Mouse (Mus musculus) midbrain, embryonic 14.5 days (tissue): ENCODE results near the gene Zyx. TPM values are rescaled to one million over a fixed set of nuclear protein-coding genes. Genes with fewer than 3 reads are reported as not detected.
A peak's percentile ranks its signal among the peaks of the same experiment; 100 is the strongest.

ENCODE experiments used
- ATAC-seq: fragments of 200-750 bp; cut with Nextera tagmentation; 2 replicates; pipeline ENCODE4 v1.8.0; 2017; ENCODE audit warnings: moderate number of reproducible peaks, moderate library complexity; ENCODE audit not compliant: low FRiP score, low TSS enrichment
- DNase-seq: peaks from one replicate; pipeline ENCODE4 v3.0.0-alpha.2; 2015
- H3K27ac ChIP-seq: fragments of 300-500 bp; sonication (generic); replicated peaks from 2 replicates; pipeline ENCODE4 v1.5.1; 2014; ENCODE audit warnings: mild to moderate bottlenecking, low read depth, low read length, moderate library complexity
- H3K27me3 ChIP-seq: fragments of 300-500 bp; sonication (generic); 2 replicates; pipeline ENCODE4 v1.6.1; 2014; ENCODE audit warnings: low read length, control low read depth, mixed read lengths; ENCODE audit not compliant: control insufficient read depth, insufficient read depth
- H3K36me3 ChIP-seq: fragments of 300-500 bp; sonication (generic); 2 replicates; pipeline ENCODE4 v1.6.1; 2014; ENCODE audit warnings: low read length, control low read depth; ENCODE audit not compliant: control insufficient read depth, insufficient read depth
- H3K4me1 ChIP-seq: fragments of 300-500 bp; sonication (generic); 2 replicates; pipeline ENCODE4 v1.6.1; 2014; ENCODE audit warnings: mild to moderate bottlenecking, antibody characterized with exemption, low read length, control low read depth; ENCODE audit not compliant: control insufficient read depth, insufficient read depth
- H3K4me2 ChIP-seq: fragments of 300-500 bp; sonication (generic); 2 replicates; pipeline ENCODE4 v1.6.1; 2014; ENCODE audit warnings: mild to moderate bottlenecking, low read length, moderate library complexity
- H3K4me3 ChIP-seq: fragments of 300-500 bp; sonication (generic); replicated peaks from 2 replicates; pipeline ENCODE4 v1.5.1; 2014; ENCODE audit warnings: low read depth, low read length
- H3K9ac ChIP-seq: fragments of 300-500 bp; sonication (generic); replicated peaks from 2 replicates; pipeline ENCODE4 v1.6.1; 2014; ENCODE audit warnings: mild to moderate bottlenecking, low read length, moderate library complexity
- H3K9me3 ChIP-seq: fragments of 300-500 bp; sonication (generic); 2 replicates; pipeline ENCODE4 v1.6.1; 2016; ENCODE audit warnings: low read length, control low read depth, mixed read lengths; ENCODE audit not compliant: control insufficient read depth
- WGBS: fragments of 180-500 bp; shearing (Covaris S2); extraction: QIAGEN DNeasy Blood & Tissue Kit; methylation state at CpG from one replicate; pipeline ENCODE4 v1.1.7; 2014; 5-methylcytosine and 5-hydroxymethylcytosine counted together
- polyA plus RNA-seq: library from polyadenylated mRNA; unstranded; fragments of >200 nt; fragmentation: Nextera tagmentation; extraction: Ambion mirVana; gene quantifications from 2 replicates; pipeline ENCODE4 v1.2.1, GENCODE M21; 2014

The Zyx gene
- polyA plus RNA-seq, 1 experiment from 2014 or later, result 55.7 TPM

DNA sequence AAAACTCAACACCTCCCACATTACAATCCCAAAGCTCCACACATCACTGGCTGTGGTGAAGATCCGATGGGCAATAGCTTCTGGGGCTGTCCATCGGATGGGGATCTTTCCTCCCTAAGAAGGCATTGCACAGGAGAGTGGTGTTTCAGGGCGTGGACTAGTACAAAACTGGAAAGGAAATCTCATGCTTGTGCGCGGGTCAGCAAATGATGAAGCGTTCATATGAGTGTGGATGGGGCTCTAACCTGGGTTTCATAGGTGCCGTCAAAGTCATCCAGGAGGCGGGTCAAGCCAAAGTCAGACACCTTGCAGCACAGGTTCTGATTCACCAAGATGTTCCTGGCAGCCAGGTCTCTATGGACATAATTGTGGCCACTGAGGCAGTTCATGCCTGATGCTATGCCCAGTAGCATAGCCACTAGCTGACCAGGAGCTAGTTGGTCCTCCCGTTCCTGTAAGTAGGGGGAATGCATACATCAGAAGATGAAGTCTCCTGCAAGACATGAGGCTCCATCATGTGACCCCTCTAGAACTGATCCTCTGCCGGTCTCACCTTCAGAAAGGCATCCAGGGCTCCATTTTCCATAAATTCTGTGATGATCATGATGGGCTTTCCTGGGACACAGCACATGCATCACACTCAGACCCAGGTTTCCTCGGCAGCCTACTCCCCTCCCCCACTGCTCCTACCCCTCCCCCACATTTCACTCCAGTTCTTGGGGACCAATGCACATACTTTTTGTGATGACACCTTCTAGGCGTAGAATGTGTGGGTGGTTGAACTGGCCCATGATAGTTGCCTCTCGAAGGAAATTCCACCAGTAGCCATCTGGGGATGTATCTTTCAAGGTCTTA is 11.8 kb downstream of the Zyx start:
- ATAC-seq (no peak), DNase-seq (no peak)
- no peak overlapping the region for H3K9ac ChIP-seq
- H3K4me2 ChIP-seq, result no peak overlapping the region
- H3K4me1 ChIP-seq, result no peaks in the 10 kb centered on the region
- no peak overlapping the region for H3K4me3 ChIP-seq
- H3K27me3 ChIP-seq, result no peaks in the 10 kb centered on the region
- peaks cover 40% of the 10 kb centered on the region for H3K36me3 ChIP-seq
- no peak overlapping the region for H3K27ac ChIP-seq
- H3K9me3 ChIP-seq, result no peaks in the 10 kb centered on the region
- WGBS, result 95% methylated on average over 13 of the region's 13 CpGs

DNA sequence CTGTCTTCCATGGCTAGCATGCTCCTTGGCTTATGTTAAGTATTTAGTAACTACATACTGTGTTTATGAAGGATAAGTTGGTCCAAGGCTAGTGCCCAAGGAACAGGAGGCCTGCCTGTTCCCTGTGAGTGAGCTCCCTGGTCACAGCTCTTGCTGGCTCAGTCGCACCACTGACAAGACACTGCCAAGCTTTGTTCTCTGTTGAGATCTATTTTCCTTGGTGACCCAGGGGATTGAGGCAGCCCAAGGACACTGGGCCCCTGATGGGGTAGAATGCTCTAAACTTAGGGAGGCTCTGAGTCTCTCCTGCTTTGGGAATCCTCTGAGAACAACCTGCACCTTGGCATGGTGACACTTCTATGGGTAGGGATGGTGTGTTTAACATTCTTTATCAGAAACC is 12.6 kb downstream of the Zyx start:
- ATAC-seq, result no peak

GRCm38 (mm10) chr6:42362497-42362896 is 13.1 kb downstream of the Zyx start:
- Histone ChIP-seq H3K9ac (no peak overlapping the region), H3K27ac (no peak overlapping the region), H3K9me3 (no peaks in the 10 kb centered on the region), H3K4me2 (no peak overlapping the region), H3K27me3 (no peaks in the 10 kb centered on the region), H3K4me1 (no peaks in the 10 kb centered on the region), H3K4me3 (no peak overlapping the region), H3K36me3 (peaks cover 28% of the 10 kb centered on the region)
- 68% methylated on average over 1 of the region's 1 CpGs for WGBS
- DNase-seq, result no peak
- ATAC-seq, result peak; percentile 38

More for the DNA sequence above, 12.6 kb downstream of the Zyx start:
- Histone ChIP-seq H3K36me3 (peaks cover 32% of the 10 kb centered on the region), H3K4me3 (no peak overlapping the region), H3K9ac (no peak overlapping the region), H3K27me3 (no peaks in the 10 kb centered on the region), H3K27ac (no peak overlapping the region), H3K9me3 (no peaks in the 10 kb centered on the region), H3K4me2 (no peak overlapping the region), H3K4me1 (no peaks in the 10 kb centered on the region)
- whole genome bisulfite sequencing, result 57% methylated on average over 1 of the region's 1 CpGs
- DNase-seq, result no peak

- Histone ChIP-seq H3K4me1 (no peaks in the 10 kb centered on the region), H3K36me3 (peaks cover 23% of the 10 kb centered on the region), H3K9me3 (no peaks in the 10 kb centered on the region), H3K27ac (no peak overlapping the region), H3K4me3 (no peak overlapping the region), H3K4me2 (no peak overlapping the region), H3K9ac (no peak overlapping the region), H3K27me3 (no peaks in the 10 kb centered on the region)
- ATAC-seq (no peak), DNase-seq (no peak)
- 56% methylated on average over 3 of the region's 3 CpGs for WGBS
These were observed 13.5 kb downstream of the Zyx start for GRCm38 (mm10) chr6:42362974-42363373.

- Histone ChIP-seq H3K9me3 (no peaks in the 10 kb centered on the region), H3K4me3 (no peak overlapping the region), H3K4me1 (no peaks in the 10 kb centered on the region), H3K36me3 (peaks cover 14% of the 10 kb centered on the region), H3K4me2 (no peak overlapping the region), H3K27me3 (no peaks in the 10 kb centered on the region), H3K27ac (no peak overlapping the region), H3K9ac (no peak overlapping the region)
- 85% methylated on average over 4 of the region's 4 CpGs for WGBS
- no peak for DNase-seq
- ATAC-seq, result no peak
These were observed 14.6 kb downstream of the Zyx start for GRCm38 (mm10) chr6:42364066-42364465.

GRCm38 (mm10) chr6:42364607-42365006 is 15.2 kb downstream of the Zyx start:
- WGBS, result 93% methylated on average over 15 of the region's 15 CpGs
- no peak overlapping the region for H3K4me2 ChIP-seq
- DNase-seq, result no peak
- no peaks in the 10 kb centered on the region for H3K4me1 ChIP-seq
- peaks cover 8% of the 10 kb centered on the region; the same call in 1 of the 2 replicates for H3K36me3 ChIP-seq
- H3K4me3 ChIP-seq, result no peak overlapping the region
- no peak overlapping the region for H3K9ac ChIP-seq
- H3K27me3 ChIP-seq, result no peaks in the 10 kb centered on the region
- no peak for ATAC-seq
- H3K27ac ChIP-seq, result no peak overlapping the region
- H3K9me3 ChIP-seq, result no peaks in the 10 kb centered on the region

- WGBS, result 85% methylated on average over 6 of the region's 6 CpGs
- Histone ChIP-seq H3K4me1 (no peaks in the 10 kb centered on the region), H3K4me2 (no peak overlapping the region), H3K36me3 (peaks cover 3% of the 10 kb centered on the region; the same call in 1 of the 2 replicates), H3K9me3 (no peaks in the 10 kb centered on the region), H3K4me3 (no peak overlapping the region), H3K27ac (no peak overlapping the region), H3K27me3 (no peaks in the 10 kb centered on the region), H3K9ac (no peak overlapping the region)
- DNase-seq (no peak), ATAC-seq (no peak)
These were observed 15.8 kb downstream of the Zyx start for GRCm38 (mm10) chr6:42365215-42365614.

GRCm38 (mm10) chr6:42369870-42370269 is 20.4 kb downstream of the Zyx start:
- Histone ChIP-seq H3K27ac (no peak overlapping the region), H3K4me3 (no peak overlapping the region), H3K4me1 (peaks cover 13% of the 10 kb centered on the region), H3K27me3 (0 out of 2 replicates have a peak, but pooled peaks cover 5% of the 10 kb centered on the region), H3K9me3 (no peaks in the 10 kb centered on the region), H3K36me3 (no peaks in the 10 kb centered on the region), H3K9ac (no peak overlapping the region), H3K4me2 (no peak overlapping the region)
- ATAC-seq (no peak), DNase-seq (no peak)
- WGBS, result 4% methylated on average over 3 of the region's 3 CpGs
